Mouse (Mus musculus): Measurements from ENCODE around the gene Epc2. TPM values are rescaled to one million over a fixed set of nuclear protein-coding genes. Genes with fewer than 3 reads are reported as not detected.
"Not testable (repeated sequence)": the region's sequence is repeated elsewhere in the genome, so short reads cannot be mapped to it uniquely, and the experiment has no call there.

Gene Epc2
- polyA plus RNA-seq, 1 experiment from 2014 or later: 4.8 TPM

- Histone ChIP-seq H3K4me2 (no peak overlapping the region), H3K4me3 (no peak overlapping the region), H3K9ac (no peak overlapping the region), H3K36me3 (no peaks in the 10 kb centered on the region), H3K27ac (replicated peaks) (no peak overlapping the region), H3K27me3 (replicated peaks) (no peaks in the 10 kb centered on the region), H3K4me1 (peaks cover 31% of the 10 kb centered on the region), H3K9me3 (no peaks in the 10 kb centered on the region)
- WGBS: 70% methylated on average over 6 of the region's 6 CpGs
- ATAC-seq (ENCODE audit: extremely low read depth, insufficient number of reproducible peaks, low FRiP score, low TSS enrichment): no peak
Observed at GRCm38 (mm10) chr2:49472443-49472842, 21.2 kb downstream of the Epc2 start.

GRCm38 (mm10) chr2:49482146-49482545, 30.9 kb downstream of the Epc2 start:
- Histone ChIP-seq H3K36me3 (no peaks in the 10 kb centered on the region), H3K27ac (replicated peaks) (no peak overlapping the region), H3K4me3 (no peak overlapping the region), H3K27me3 (replicated peaks) (no peaks in the 10 kb centered on the region), H3K9me3 (no peaks in the 10 kb centered on the region), H3K9ac (no peak overlapping the region), H3K4me1 (peaks cover 13% of the 10 kb centered on the region), H3K4me2 (no peak overlapping the region)
- no peak for ATAC-seq (ENCODE audit: extremely low read depth, insufficient number of reproducible peaks, low FRiP score, low TSS enrichment)

- H3K9me3 ChIP-seq: no peaks in the 10 kb centered on the region
- no peaks in the 10 kb centered on the region for H3K36me3 ChIP-seq
- H3K9ac ChIP-seq: no peak overlapping the region
- 94% methylated on average over 5 of the region's 5 CpGs for WGBS
- H3K4me2 ChIP-seq: no peak overlapping the region
- H3K27ac ChIP-seq (replicated peaks): no peak overlapping the region
- peaks cover 13% of the 10 kb centered on the region for H3K4me1 ChIP-seq
- no peaks in the 10 kb centered on the region for H3K27me3 ChIP-seq (replicated peaks)
- ATAC-seq (ENCODE audit: extremely low read depth, insufficient number of reproducible peaks, low FRiP score, low TSS enrichment): no peak
- no peak overlapping the region for H3K4me3 ChIP-seq
Observed at GRCm38 (mm10) chr2:49483382-49483781, 32.1 kb downstream of the Epc2 start.

- H3K4me2 ChIP-seq: no peak overlapping the region
- peaks cover 10% of the 10 kb centered on the region for H3K4me1 ChIP-seq
- H3K4me3 ChIP-seq: no peak overlapping the region
- H3K9ac ChIP-seq: no peak overlapping the region
- no peak for ATAC-seq (ENCODE audit: extremely low read depth, insufficient number of reproducible peaks, low FRiP score, low TSS enrichment)
- no peaks in the 10 kb centered on the region for H3K9me3 ChIP-seq
- H3K27me3 ChIP-seq (replicated peaks): no peaks in the 10 kb centered on the region
- H3K27ac ChIP-seq (replicated peaks): no peak overlapping the region
- 42% methylated on average over 4 of the region's 4 CpGs for WGBS
- no peaks in the 10 kb centered on the region for H3K36me3 ChIP-seq
Observed at GRCm38 (mm10) chr2:49501435-49501834, 50.1 kb downstream of the Epc2 start.

GRCm38 (mm10) chr2:49503596-49503995, 52.3 kb downstream of the Epc2 start:
- no peak overlapping the region for H3K9ac ChIP-seq
- WGBS: 50% methylated on average over 3 of the region's 3 CpGs
- ATAC-seq (ENCODE audit: extremely low read depth, insufficient number of reproducible peaks, low FRiP score, low TSS enrichment): no peak

GRCm38 (mm10) chr2:49505151-49505550, 53.9 kb downstream of the Epc2 start:
- not testable (repeated sequence) for H3K27me3 ChIP-seq (replicated peaks); ATAC-seq (ENCODE audit: extremely low read depth, insufficient number of reproducible peaks, low FRiP score, low TSS enrichment); H3K4me3 ChIP-seq; H3K9me3 ChIP-seq; H3K27ac ChIP-seq (replicated peaks); H3K36me3 ChIP-seq; H3K4me2 ChIP-seq; H3K9ac ChIP-seq
- WGBS: 90% methylated on average over 1 of the region's 1 CpGs
- H3K4me1 ChIP-seq: peaks cover 14% of the 10 kb centered on the region

More at GRCm38 (mm10) chr2:49503596-49503995, 52.3 kb downstream of the Epc2 start:
- no peak overlapping the region for H3K4me3 ChIP-seq
- H3K27me3 ChIP-seq (replicated peaks): no peaks in the 10 kb centered on the region
- H3K36me3 ChIP-seq: no peaks in the 10 kb centered on the region
- no peak overlapping the region for H3K4me2 ChIP-seq
- peaks cover 10% of the 10 kb centered on the region for H3K4me1 ChIP-seq
- H3K9me3 ChIP-seq: no peaks in the 10 kb centered on the region
- H3K27ac ChIP-seq (replicated peaks): no peak overlapping the region

- Histone ChIP-seq H3K9ac (no peak overlapping the region), H3K36me3 (no peaks in the 10 kb centered on the region), H3K4me1 (peaks cover 30% of the 10 kb centered on the region), H3K4me3 (no peak overlapping the region), H3K27me3 (replicated peaks) (no peaks in the 10 kb centered on the region), H3K4me2 (no peak overlapping the region), H3K27ac (replicated peaks) (no peak overlapping the region), H3K9me3 (no peaks in the 10 kb centered on the region)
- 50% methylated on average over 1 of the region's 1 CpGs for WGBS
- ATAC-seq (ENCODE audit: extremely low read depth, insufficient number of reproducible peaks, low FRiP score, low TSS enrichment): no peak
Observed at GRCm38 (mm10) chr2:49510832-49511231, 59.5 kb downstream of the Epc2 start.

GRCm38 (mm10) chr2:49516011-49516410, 64.7 kb downstream of the Epc2 start:
- ATAC-seq (ENCODE audit: extremely low read depth, insufficient number of reproducible peaks, low FRiP score, low TSS enrichment): no peak
- WGBS: 49% methylated on average over 2 of the region's 2 CpGs
- Histone ChIP-seq H3K9ac (no peak overlapping the region), H3K4me1 (peaks cover 33% of the 10 kb centered on the region), H3K27ac (replicated peaks) (0 out of 2 replicates have a peak overlapping the region, but pooled peaks have one; percentile 5), H3K27me3 (replicated peaks) (no peaks in the 10 kb centered on the region), H3K36me3 (no peaks in the 10 kb centered on the region), H3K9me3 (no peaks in the 10 kb centered on the region), H3K4me2 (no peak overlapping the region), H3K4me3 (no peak overlapping the region)

GRCm38 (mm10) chr2:49520409-49520808, 69.1 kb downstream of the Epc2 start:
- ATAC-seq (ENCODE audit: extremely low read depth, insufficient number of reproducible peaks, low FRiP score, low TSS enrichment): no peak
- WGBS: 81% methylated on average over 2 of the region's 2 CpGs

GRCm38 (mm10) chr2:49520989-49521388, 69.7 kb downstream of the Epc2 start:
- WGBS: 68% methylated on average over 1 of the region's 1 CpGs
- peaks cover 21% of the 10 kb centered on the region for H3K4me1 ChIP-seq
- peaks cover 30% of the 10 kb centered on the region for H3K36me3 ChIP-seq
- H3K4me3 ChIP-seq: no peak overlapping the region
- no peaks in the 10 kb centered on the region for H3K9me3 ChIP-seq
- H3K27ac ChIP-seq (replicated peaks): no peak overlapping the region
- no peak for ATAC-seq (ENCODE audit: extremely low read depth, insufficient number of reproducible peaks, low FRiP score, low TSS enrichment)
- no peaks in the 10 kb centered on the region for H3K27me3 ChIP-seq (replicated peaks)
- no peak overlapping the region for H3K4me2 ChIP-seq
- no peak overlapping the region for H3K9ac ChIP-seq

More at GRCm38 (mm10) chr2:49520409-49520808, 69.1 kb downstream of the Epc2 start:
- Histone ChIP-seq H3K27ac (replicated peaks) (no peak overlapping the region), H3K4me1 (peaks cover 27% of the 10 kb centered on the region), H3K9ac (no peak overlapping the region), H3K4me2 (no peak overlapping the region), H3K9me3 (no peaks in the 10 kb centered on the region), H3K4me3 (no peak overlapping the region), H3K27me3 (replicated peaks) (no peaks in the 10 kb centered on the region), H3K36me3 (peaks cover 30% of the 10 kb centered on the region)

- no peaks in the 10 kb centered on the region for H3K27me3 ChIP-seq (replicated peaks)
- H3K27ac ChIP-seq (replicated peaks): no peak overlapping the region
- no peaks in the 10 kb centered on the region for H3K9me3 ChIP-seq
- no peak for ATAC-seq (ENCODE audit: extremely low read depth, insufficient number of reproducible peaks, low FRiP score, low TSS enrichment)
- WGBS: 85% methylated on average over 2 of the region's 2 CpGs
- no peak overlapping the region for H3K9ac ChIP-seq
- no peak overlapping the region for H3K4me2 ChIP-seq
- H3K4me1 ChIP-seq: peaks cover 18% of the 10 kb centered on the region
- peaks cover 30% of the 10 kb centered on the region for H3K36me3 ChIP-seq
- no peak overlapping the region for H3K4me3 ChIP-seq
Observed at GRCm38 (mm10) chr2:49521564-49521963, 70.3 kb downstream of the Epc2 start.

GRCm38 (mm10) chr2:49522578-49522977, 71.3 kb downstream of the Epc2 start:
- no peaks in the 10 kb centered on the region for H3K9me3 ChIP-seq
- H3K9ac ChIP-seq: no peak overlapping the region
- no peaks in the 10 kb centered on the region for H3K27me3 ChIP-seq (replicated peaks)
- H3K36me3 ChIP-seq: peaks cover 30% of the 10 kb centered on the region
- no peak for ATAC-seq (ENCODE audit: extremely low read depth, insufficient number of reproducible peaks, low FRiP score, low TSS enrichment)
- 81% methylated on average over 4 of the region's 4 CpGs for WGBS
- no peak overlapping the region for H3K4me2 ChIP-seq
- H3K27ac ChIP-seq (replicated peaks): no peak overlapping the region
- peaks cover 18% of the 10 kb centered on the region for H3K4me1 ChIP-seq
- no peak overlapping the region for H3K4me3 ChIP-seq

Data from heart, embryonic 13.5 days (tissue).